Mouse (Mus musculus): ENCODE measurements around the gene Ncoa3. TPM values are rescaled to one million over a fixed set of nuclear protein-coding genes. Genes with fewer than 3 reads are reported as not detected.

Ncoa3 gene
- total RNA-seq, 1 experiment = 83.4 TPM

DNA sequence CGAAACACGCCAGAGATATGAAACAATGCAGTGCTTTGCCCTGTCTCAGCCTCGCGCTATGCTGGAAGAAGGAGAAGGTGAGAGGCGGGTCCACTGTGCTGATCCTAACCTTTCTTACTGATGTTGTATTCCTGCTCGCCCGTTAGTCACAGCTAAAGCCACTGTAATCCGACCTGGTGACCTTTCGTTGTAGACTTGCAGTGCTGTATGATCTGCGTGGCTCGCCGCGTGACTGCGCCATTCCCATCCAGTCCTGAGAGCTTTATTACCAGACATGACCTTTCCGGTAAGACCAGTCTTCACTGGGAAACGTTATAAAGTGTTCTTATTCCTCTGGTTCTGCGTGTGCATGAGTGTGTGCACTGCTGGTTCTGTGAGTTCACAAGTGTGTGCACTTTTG lies 59.0 kb downstream of the Ncoa3 start:
- TF ChIP-seq CHD2 (IDR thresholded peaks at IDR 0.05; ENCODE audit: low read depth, low read length) (no peak), ZC3H11A (IDR thresholded peaks at IDR 0.05; ENCODE audit: borderline replicate concordance, low read depth, low read length) (no peak), ZNF384 (IDR thresholded peaks at IDR 0.05; ENCODE audit: low read depth, low read length) (no peak), HCFC1 (IDR thresholded peaks at IDR 0.05; ENCODE audit: borderline replicate concordance, insufficient read depth, low read length) (no peak), MAFK (IDR thresholded peaks at IDR 0.05; ENCODE audit: insufficient read depth, low read depth, low read length) (no peak)
- no peak for DNase-seq (ENCODE audit: low read depth, low spot score)
- H3K9me3 ChIP-seq (ENCODE audit: control insufficient read depth, insufficient read depth, low read depth, low read length) = no peaks in the 10 kb centered on the region
- H3K9ac ChIP-seq (ENCODE audit: insufficient read depth, low read depth, low read length, poor library complexity, severe bottlenecking) = no peak overlapping the region
- H3K36me3 ChIP-seq (ENCODE audit: control insufficient read depth, insufficient read depth, low read length, poor library complexity, severe bottlenecking) = peaks cover 57% of the 10 kb centered on the region
- in situ Hi-C loops (cut with MboI; ENCODE audit: low sequenced_read_pairs in 2 of 2, unreplicated experiment in 2 of 2) = no loop called here
- H3K27ac ChIP-seq (ENCODE audit: insufficient read depth, low read depth, low read length, poor library complexity, severe bottlenecking) = no peak overlapping the region
- no peaks in the 10 kb centered on the region for H3K4me1 ChIP-seq (ENCODE audit: control insufficient read depth in 2 of 2, insufficient read depth in 2 of 2, low read length in 2 of 2, poor library complexity in 1 of 2)
- H3K4me3 ChIP-seq (ENCODE audit: insufficient read depth in 1 of 2, low read depth in 1 of 2, low read length in 2 of 2, poor library complexity in 1 of 2, severe bottlenecking in 1 of 2) = no peak overlapping the region

DNA sequence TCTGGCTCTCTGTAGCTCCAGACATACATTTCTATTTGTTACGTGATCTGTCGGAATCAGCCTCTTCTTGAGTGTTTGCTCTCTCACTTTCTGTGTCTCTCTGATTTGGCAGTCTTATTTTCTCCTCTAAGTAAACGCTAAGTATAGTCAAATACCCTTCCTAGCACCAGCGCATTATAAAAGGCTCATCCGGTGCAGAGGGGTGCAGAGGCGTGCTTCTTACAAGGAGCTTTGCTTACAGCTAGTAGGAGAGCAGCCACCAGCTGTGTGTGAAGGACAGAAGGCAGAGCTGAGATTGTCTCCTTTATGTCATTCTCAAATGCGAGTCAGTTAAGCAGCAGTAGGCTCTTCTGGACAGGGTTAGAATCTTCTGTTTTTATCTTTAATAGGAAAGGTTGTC lies 59.5 kb downstream of the Ncoa3 start:
- in situ Hi-C loops (cut with MboI; ENCODE audit: low sequenced_read_pairs in 2 of 2, unreplicated experiment in 2 of 2) = no loop called here
- no peak overlapping the region for H3K4me3 ChIP-seq (ENCODE audit: insufficient read depth in 1 of 2, low read depth in 1 of 2, low read length in 2 of 2, poor library complexity in 1 of 2, severe bottlenecking in 1 of 2)
- no peaks in the 10 kb centered on the region for H3K4me1 ChIP-seq (ENCODE audit: control insufficient read depth in 2 of 2, insufficient read depth in 2 of 2, low read length in 2 of 2, poor library complexity in 1 of 2)
- peaks cover 60% of the 10 kb centered on the region for H3K36me3 ChIP-seq (ENCODE audit: control insufficient read depth, insufficient read depth, low read length, poor library complexity, severe bottlenecking)
- H3K9ac ChIP-seq (ENCODE audit: insufficient read depth, low read depth, low read length, poor library complexity, severe bottlenecking) = no peak overlapping the region
- H3K27ac ChIP-seq (ENCODE audit: insufficient read depth, low read depth, low read length, poor library complexity, severe bottlenecking) = no peak overlapping the region
- TF ChIP-seq CHD2 (IDR thresholded peaks at IDR 0.05; ENCODE audit: low read depth, low read length) (no peak), ZNF384 (IDR thresholded peaks at IDR 0.05; ENCODE audit: low read depth, low read length) (no peak), MAFK (IDR thresholded peaks at IDR 0.05; ENCODE audit: insufficient read depth, low read depth, low read length) (no peak), ZC3H11A (IDR thresholded peaks at IDR 0.05; ENCODE audit: borderline replicate concordance, low read depth, low read length) (no peak), HCFC1 (IDR thresholded peaks at IDR 0.05; ENCODE audit: borderline replicate concordance, insufficient read depth, low read length) (no peak)
- DNase-seq (ENCODE audit: low read depth, low spot score) = no peak
- no peaks in the 10 kb centered on the region for H3K9me3 ChIP-seq (ENCODE audit: control insufficient read depth, insufficient read depth, low read depth, low read length)

DNA sequence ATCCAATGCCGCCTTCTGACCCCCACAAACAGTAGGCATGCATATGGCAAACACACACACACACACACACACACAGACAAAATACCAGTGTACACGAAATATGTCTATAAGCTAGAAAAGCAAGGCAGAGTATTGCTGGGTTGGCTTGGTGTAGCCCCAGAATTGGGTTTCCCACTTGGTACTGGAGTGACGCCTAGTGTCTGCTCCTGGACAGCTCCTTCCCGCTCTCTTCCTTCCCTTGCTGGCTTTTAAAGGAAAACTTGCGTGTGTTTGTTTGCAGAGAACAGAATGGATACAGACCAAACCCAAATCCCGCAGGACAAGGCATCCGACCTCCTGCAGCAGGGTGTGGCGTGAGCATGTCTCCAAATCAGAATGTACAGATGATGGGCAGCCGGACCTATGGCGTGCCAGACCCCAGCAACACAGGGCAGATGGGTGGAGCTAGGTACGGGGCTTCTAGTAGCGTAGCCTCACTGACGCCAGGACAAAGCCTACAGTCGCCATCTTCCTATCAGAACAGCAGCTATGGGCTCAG lies 61.6 kb downstream of the Ncoa3 start:
- H3K36me3 ChIP-seq (ENCODE audit: control insufficient read depth, insufficient read depth, low read length, poor library complexity, severe bottlenecking) = peaks cover 52% of the 10 kb centered on the region
- TF ChIP-seq CHD2 (IDR thresholded peaks at IDR 0.05; ENCODE audit: low read depth, low read length) = no peak
- no peak for TF ChIP-seq MAFK (IDR thresholded peaks at IDR 0.05; ENCODE audit: insufficient read depth, low read depth, low read length)
- no peak for TF ChIP-seq HCFC1 (IDR thresholded peaks at IDR 0.05; ENCODE audit: borderline replicate concordance, insufficient read depth, low read length)
- no peak for TF ChIP-seq ZC3H11A (IDR thresholded peaks at IDR 0.05; ENCODE audit: borderline replicate concordance, low read depth, low read length)
- TF ChIP-seq ZNF384 (IDR thresholded peaks at IDR 0.05; ENCODE audit: low read depth, low read length) = no peak
- H3K4me3 ChIP-seq (ENCODE audit: insufficient read depth in 1 of 2, low read depth in 1 of 2, low read length in 2 of 2, poor library complexity in 1 of 2, severe bottlenecking in 1 of 2) = no peak overlapping the region
- no peak overlapping the region for H3K9ac ChIP-seq (ENCODE audit: insufficient read depth, low read depth, low read length, poor library complexity, severe bottlenecking)
- H3K27ac ChIP-seq (ENCODE audit: insufficient read depth, low read depth, low read length, poor library complexity, severe bottlenecking) = no peak overlapping the region
- no peaks in the 10 kb centered on the region for H3K4me1 ChIP-seq (ENCODE audit: control insufficient read depth in 2 of 2, insufficient read depth in 2 of 2, low read length in 2 of 2, poor library complexity in 1 of 2)
- in situ Hi-C loops (cut with MboI; ENCODE audit: low sequenced_read_pairs in 2 of 2, unreplicated experiment in 2 of 2) = no loop called here
- H3K9me3 ChIP-seq (ENCODE audit: control insufficient read depth, insufficient read depth, low read depth, low read length) = no peaks in the 10 kb centered on the region
- DNase-seq (ENCODE audit: low read depth, low spot score) = no peak

DNA sequence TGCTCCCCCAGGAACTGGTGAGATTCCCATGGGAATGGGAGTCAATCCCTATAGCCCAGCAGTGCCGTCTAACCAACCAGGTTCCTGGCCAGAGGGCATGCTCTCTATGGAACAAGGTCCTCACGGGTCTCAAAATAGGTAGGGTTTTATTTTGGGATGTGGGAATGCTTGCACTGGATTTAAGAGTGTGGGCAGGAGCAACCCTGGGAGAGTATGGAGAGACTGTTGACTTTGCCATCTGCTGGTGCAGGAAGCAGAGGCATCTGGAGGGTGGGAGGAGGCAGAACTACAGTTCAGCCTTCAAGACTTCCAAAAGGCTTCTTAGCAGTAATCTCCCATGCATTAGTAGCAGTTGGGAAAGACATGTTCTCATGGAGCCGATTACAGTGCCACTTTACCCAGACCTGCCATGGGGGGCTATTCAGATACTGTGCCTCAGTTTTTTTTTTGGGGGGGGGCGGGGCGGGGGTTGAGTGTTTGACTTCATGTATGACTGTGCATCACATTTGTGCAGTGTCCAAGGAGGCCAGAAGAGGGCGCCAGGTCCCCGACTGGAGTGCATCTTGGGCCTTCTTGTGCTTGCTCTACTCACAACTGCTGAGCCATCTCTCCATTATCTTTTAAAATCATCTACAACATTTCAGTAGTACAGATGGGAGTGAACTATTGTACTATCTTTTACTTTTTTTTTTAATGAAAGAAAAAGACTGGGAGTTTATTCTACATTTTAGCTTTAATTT lies 67.4 kb downstream of the Ncoa3 start:
- 0 out of 2 replicates have a peak, but pooled peaks have one; percentile 12 for TF ChIP-seq MAFK (IDR thresholded peaks at IDR 0.05; ENCODE audit: insufficient read depth, low read depth, low read length)
- no peak for TF ChIP-seq ZNF384 (IDR thresholded peaks at IDR 0.05; ENCODE audit: low read depth, low read length)
- no peak for DNase-seq (ENCODE audit: low read depth, low spot score)
- peaks cover 54% of the 10 kb centered on the region for H3K36me3 ChIP-seq (ENCODE audit: control insufficient read depth, insufficient read depth, low read length, poor library complexity, severe bottlenecking)
- no peak overlapping the region for H3K4me3 ChIP-seq (ENCODE audit: insufficient read depth in 1 of 2, low read depth in 1 of 2, low read length in 2 of 2, poor library complexity in 1 of 2, severe bottlenecking in 1 of 2)
- in situ Hi-C loops (cut with MboI; ENCODE audit: low sequenced_read_pairs in 2 of 2, unreplicated experiment in 2 of 2) = no loop called here
- H3K9ac ChIP-seq (ENCODE audit: insufficient read depth, low read depth, low read length, poor library complexity, severe bottlenecking) = no peak overlapping the region
- no peak overlapping the region for H3K27ac ChIP-seq (ENCODE audit: insufficient read depth, low read depth, low read length, poor library complexity, severe bottlenecking)
- peaks cover 0 to 4% of the 10 kb centered on the region in 2 experiments; a peak in 1 of 4 replicates for H3K4me1 ChIP-seq (ENCODE audit: control insufficient read depth in 2 of 2, insufficient read depth in 2 of 2, low read length in 2 of 2, poor library complexity in 1 of 2)
- no peaks in the 10 kb centered on the region for H3K9me3 ChIP-seq (ENCODE audit: control insufficient read depth, insufficient read depth, low read depth, low read length)

Data from ES-E14 (cell line).